Mouse (Mus musculus) lung, embryonic 14.5 days (tissue): Measurements from ENCODE around the gene Creb1. TPM values are rescaled to one million over a fixed set of nuclear protein-coding genes. Genes with fewer than 3 reads are reported as not detected.
"Not testable (repeated sequence)": the region's sequence is repeated elsewhere in the genome, so short reads cannot be mapped to it uniquely, and the experiment has no call there.

Experiments used
- ATAC-seq: fragments of 200-750 bp; cut with Nextera tagmentation; 2 replicates; pipeline ENCODE4 v1.8.0; 2017; ENCODE audit warnings: mild to moderate bottlenecking, moderate TSS enrichment, moderate library complexity; ENCODE audit not compliant: insufficient read depth
- DNase-seq: peaks from one replicate; pipeline ENCODE4 v3.0.0-alpha.2; 2015
- H3K27ac ChIP-seq: fragments of 300-500 bp; sonication (generic); 2 replicates; pipeline ENCODE4 v1.5.1; 2014; ENCODE audit warnings: low read depth, mild to moderate bottlenecking, moderate library complexity
- H3K27me3 ChIP-seq: fragments of 300-500 bp; sonication (generic); 2 replicates; pipeline ENCODE4 v1.6.1; 2014; ENCODE audit warnings: low read length, control low read depth; ENCODE audit not compliant: insufficient read depth
- H3K36me3 ChIP-seq: fragments of 300-500 bp; sonication (generic); 2 replicates; pipeline ENCODE4 v1.6.1; 2014; ENCODE audit warnings: control low read depth; ENCODE audit not compliant: insufficient read depth
- H3K4me1 ChIP-seq: fragments of 300-500 bp; sonication (generic); 2 replicates; pipeline ENCODE4 v1.6.1; 2014; ENCODE audit warnings: antibody characterized with exemption, control low read depth; ENCODE audit not compliant: insufficient read depth
- H3K4me2 ChIP-seq: fragments of 300-500 bp; sonication (generic); 2 replicates; pipeline ENCODE4 v1.6.1; 2014; ENCODE audit warnings: mild to moderate bottlenecking
- H3K4me3 ChIP-seq: fragments of 300-500 bp; sonication (generic); 2 replicates; pipeline ENCODE4 v1.5.1; 2014; ENCODE audit warnings: low read depth, low read length
- H3K9ac ChIP-seq: fragments of 300-500 bp; sonication (generic); 2 replicates; pipeline ENCODE4 v1.6.1; 2014
- H3K9me3 ChIP-seq: fragments of 300-500 bp; sonication (generic); 2 replicates; pipeline ENCODE4 v1.6.1; 2016; ENCODE audit warnings: low read depth, low read length, control low read depth
- CTCF ChIP-seq: IDR thresholded peaks from 2 replicates; pipeline ENCODE4 v1.5.1; 2016; ENCODE audit warnings: antibody characterized with exemption, low read depth
- WGBS: fragments of 180-500 bp; shearing (Covaris S2); extraction: QIAGEN DNeasy Blood & Tissue Kit; methylation state at CpG from one replicate; pipeline ENCODE4 v1.1.7; 2014; 5-methylcytosine and 5-hydroxymethylcytosine counted together
- polyA plus RNA-seq: library from polyadenylated mRNA; unstranded; fragments of >200 nt; fragmentation: Nextera tagmentation; extraction: Ambion mirVana; gene quantifications from 2 replicates; pipeline ENCODE4 v1.2.1, GENCODE M21; 2014

Gene Creb1
- polyA plus RNA-seq, 1 experiment from 2014 or later, result 52.3 TPM

- no peak overlapping the region for H3K27ac ChIP-seq
- H3K9ac ChIP-seq, result no peak overlapping the region
- H3K27me3 ChIP-seq, result no peaks in the 10 kb centered on the region
- H3K4me1 ChIP-seq, result no peaks in the 10 kb centered on the region
- no peak for ATAC-seq
- DNase-seq, result no peak
- H3K9me3 ChIP-seq, result no peaks in the 10 kb centered on the region
- WGBS, result 81% methylated on average over 6 of the region's 6 CpGs
- no peaks in the 10 kb centered on the region for H3K36me3 ChIP-seq
- no peak overlapping the region for H3K4me2 ChIP-seq
- no peak overlapping the region for H3K4me3 ChIP-seq
- no peak for TF ChIP-seq CTCF
Measured at GRCm38 (mm10) chr1:64639279-64639678, 106.8 kb downstream of the Creb1 start.

- Histone ChIP-seq H3K27me3 (no peaks in the 10 kb centered on the region), H3K4me2 (no peak overlapping the region), H3K36me3 (no peaks in the 10 kb centered on the region), H3K9ac (no peak overlapping the region), H3K4me3 (no peak overlapping the region), H3K4me1 (no peaks in the 10 kb centered on the region), H3K9me3 (no peaks in the 10 kb centered on the region), H3K27ac (no peak overlapping the region)
- TF ChIP-seq CTCF, result no peak
- ATAC-seq (no peak), DNase-seq (no peak)
- 91% methylated on average over 6 of the region's 6 CpGs for WGBS
Measured at GRCm38 (mm10) chr1:64641069-64641468, 108.6 kb downstream of the Creb1 start.

- WGBS, result 92% methylated on average over 8 of the region's 8 CpGs
- not testable (repeated sequence) for H3K27me3 ChIP-seq, H3K36me3 ChIP-seq, H3K27ac ChIP-seq, H3K4me1 ChIP-seq, H3K9me3 ChIP-seq, DNase-seq, ATAC-seq, H3K9ac ChIP-seq, H3K4me3 ChIP-seq, H3K4me2 ChIP-seq
Measured at GRCm38 (mm10) chr1:64642541-64642940, 110.1 kb downstream of the Creb1 start.

- H3K27me3 ChIP-seq, result no peaks in the 10 kb centered on the region
- no peak overlapping the region for H3K9ac ChIP-seq
- ATAC-seq, result no peak
- H3K9me3 ChIP-seq, result no peaks in the 10 kb centered on the region
- no peaks in the 10 kb centered on the region for H3K4me1 ChIP-seq
- TF ChIP-seq CTCF, result no peak
- no peaks in the 10 kb centered on the region for H3K36me3 ChIP-seq
- H3K4me3 ChIP-seq, result no peak overlapping the region
- 86% methylated on average over 3 of the region's 3 CpGs for WGBS
- no peak for DNase-seq
- no peak overlapping the region for H3K4me2 ChIP-seq
- no peak overlapping the region for H3K27ac ChIP-seq
Measured at GRCm38 (mm10) chr1:64644513-64644912, 112.1 kb downstream of the Creb1 start.

- Histone ChIP-seq H3K27me3 (no peaks in the 10 kb centered on the region), H3K4me3 (no peak overlapping the region), H3K9ac (no peak overlapping the region), H3K4me2 (no peak overlapping the region), H3K4me1 (no peaks in the 10 kb centered on the region), H3K9me3 (no peaks in the 10 kb centered on the region), H3K36me3 (no peaks in the 10 kb centered on the region), H3K27ac (no peak overlapping the region)
- TF ChIP-seq CTCF, result no peak
- 69% methylated on average over 11 of the region's 11 CpGs for WGBS
- no peak for ATAC-seq
- no peak for DNase-seq
Measured at GRCm38 (mm10) chr1:64649362-64650124, 117.1 kb downstream of the Creb1 start.

GRCm38 (mm10) chr1:64653701-64654100 lies 121.3 kb downstream of the Creb1 start:
- ATAC-seq (no peak), DNase-seq (no peak)
- 89% methylated on average over 6 of the region's 6 CpGs for WGBS
- Histone ChIP-seq H3K9me3 (no peaks in the 10 kb centered on the region), H3K36me3 (no peaks in the 10 kb centered on the region), H3K4me1 (no peaks in the 10 kb centered on the region), H3K27ac (no peak overlapping the region), H3K4me2 (no peak overlapping the region), H3K9ac (no peak overlapping the region), H3K4me3 (no peak overlapping the region), H3K27me3 (no peaks in the 10 kb centered on the region)
- no peak for TF ChIP-seq CTCF

Other genes starting within 250 kb of the Creb1 start
- gene Mettl21a, start 84.6 kb downstream of the Creb1 start, polyA plus RNA-seq, result 17.8 and 20.3 TPM in 2 replicates
- gene Ccnyl1, start 157.8 kb downstream of the Creb1 start, polyA plus RNA-seq, result 6.8 and 8.4 TPM in 2 replicates
- 2.0 and 2.6 TPM in 2 replicates for gene Fzd5, start 205.1 kb downstream of the Creb1 start, polyA plus RNA-seq